Mouse (Mus musculus) C2C12 (cell line): ENCODE measurements at regions not wholly inside any gene's neighbourhood (a gene's known extent, or its start where the extent isn't known, plus 50 kb on each side); places are given as distances from the start of the nearest gene placed in this dataset.

Experiments used
- H3K27me3 ChIP-seq: one replicate; pipeline ENCODE4 v1.6.1; 2011; ENCODE audit not compliant: control insufficient read depth, insufficient read depth, insufficient read length
- H3K36me3 ChIP-seq: one replicate; pipeline ENCODE4 v1.6.1; 2011; ENCODE audit not compliant: control insufficient read depth, insufficient read depth
- H3K4me3 ChIP-seq: one replicate; pipeline ENCODE4 v1.5.1; 2011; ENCODE audit warnings: mild to moderate bottlenecking, control low read depth; ENCODE audit not compliant: poor library complexity, insufficient read depth, severe bottlenecking
- H3K79me2 ChIP-seq: one replicate; pipeline ENCODE4 v1.6.1; 2011; ENCODE audit not compliant: control insufficient read depth, insufficient read depth
- H3K79me3 ChIP-seq: one replicate; pipeline ENCODE4 v1.6.1; 2011; ENCODE audit warnings: low read depth, control low read depth
- H3ac ChIP-seq: one replicate; pipeline ENCODE3; 2011; ENCODE audit warnings: low read depth; ENCODE audit not compliant: control insufficient read depth, insufficient read length
- CEBPB ChIP-seq: IDR thresholded peaks from one replicate; pipeline ENCODE4 v1.6.1; 2011; ENCODE audit warnings: low read depth, mild to moderate bottlenecking, control low read depth, moderate library complexity
- CTCF ChIP-seq: IDR thresholded peaks from one replicate; pipeline ENCODE4 v1.5.1; 2011; ENCODE audit not compliant: control insufficient read depth, insufficient read depth, insufficient read length
- FOSL1 ChIP-seq: IDR thresholded peaks from one replicate; pipeline ENCODE4 v1.8.0; 2011; ENCODE audit warnings: mild to moderate bottlenecking, low read length; ENCODE audit not compliant: poor library complexity, insufficient read depth, severe bottlenecking
- MAX ChIP-seq: IDR thresholded peaks from one replicate; pipeline ENCODE4 v1.6.1; 2011; ENCODE audit warnings: mild to moderate bottlenecking, control low read depth
- MYOD1 ChIP-seq: IDR thresholded peaks from one replicate; pipeline ENCODE4 v1.6.1; 2011; ENCODE audit warnings: low read depth; ENCODE audit not compliant: control insufficient read depth, insufficient read length
- MYOG ChIP-seq: IDR thresholded peaks from one replicate; pipeline ENCODE4 v1.6.1; 2011; ENCODE audit not compliant: control insufficient read depth, insufficient read length; ENCODE audit errors: extremely low read depth
- USF1 ChIP-seq: IDR thresholded peaks from one replicate; pipeline ENCODE4 v1.6.1; 2011; ENCODE audit warnings: low read depth, mild to moderate bottlenecking, control low read depth, moderate library complexity

- H3K79me3 ChIP-seq = no peaks in the 10 kb centered on the region
- H3K36me3 ChIP-seq = no peaks in the 10 kb centered on the region
- no peaks in the 10 kb centered on the region for H3K27me3 ChIP-seq
- H3ac ChIP-seq = no peak overlapping the region
- no peak overlapping the region for H3K4me3 ChIP-seq
- no peak for TF ChIP-seq MYOD1
- no peak for TF ChIP-seq CTCF
- no peak for TF ChIP-seq CEBPB
- no peak for TF ChIP-seq FOSL1
- no peak for TF ChIP-seq USF1
- TF ChIP-seq MAX = no peak
- TF ChIP-seq MYOG = no peak
- no peaks in the 10 kb centered on the region for H3K79me2 ChIP-seq
Observed at GRCm38 (mm10) chr4:9057676-9058075, 818.8 kb upstream of the Car8 start.

GRCm38 (mm10) chr4:9057113-9057512 is 818.3 kb upstream of the Car8 start:
- H3K79me3 ChIP-seq = no peaks in the 10 kb centered on the region
- H3K79me2 ChIP-seq = no peaks in the 10 kb centered on the region
- H3K36me3 ChIP-seq = no peaks in the 10 kb centered on the region
- no peaks in the 10 kb centered on the region for H3K27me3 ChIP-seq
- H3ac ChIP-seq = no peak overlapping the region
- TF ChIP-seq CTCF (no peak), FOSL1 (no peak), MYOD1 (no peak), USF1 (no peak), CEBPB (no peak), MYOG (no peak), MAX (no peak)
- H3K4me3 ChIP-seq = no peak overlapping the region

- Histone ChIP-seq H3K27me3 (no peaks in the 10 kb centered on the region), H3ac (no peak overlapping the region), H3K79me2 (no peaks in the 10 kb centered on the region), H3K4me3 (no peak overlapping the region), H3K79me3 (no peaks in the 10 kb centered on the region), H3K36me3 (no peaks in the 10 kb centered on the region)
- no peak for TF ChIP-seq MYOG
- TF ChIP-seq CTCF = no peak
- no peak for TF ChIP-seq MYOD1
- TF ChIP-seq MAX = no peak
- no peak for TF ChIP-seq FOSL1
- no peak for TF ChIP-seq CEBPB
- no peak for TF ChIP-seq USF1
Observed at GRCm38 (mm10) chr4:9055876-9056275, 817.0 kb upstream of the Car8 start.

GRCm38 (mm10) chr4:9055266-9055820 is 816.5 kb upstream of the Car8 start:
- Histone ChIP-seq H3K27me3 (no peaks in the 10 kb centered on the region), H3K79me2 (no peaks in the 10 kb centered on the region), H3K4me3 (no peak overlapping the region), H3ac (no peak overlapping the region), H3K79me3 (no peaks in the 10 kb centered on the region), H3K36me3 (no peaks in the 10 kb centered on the region)
- TF ChIP-seq MAX (no peak), CTCF (no peak), MYOD1 (no peak), USF1 (no peak), CEBPB (no peak), FOSL1 (no peak)

- Histone ChIP-seq H3K4me3 (no peak overlapping the region), H3K79me2 (no peaks in the 10 kb centered on the region), H3ac (no peak overlapping the region), H3K79me3 (no peaks in the 10 kb centered on the region), H3K36me3 (no peaks in the 10 kb centered on the region), H3K27me3 (no peaks in the 10 kb centered on the region)
- TF ChIP-seq MYOG = no peak
- TF ChIP-seq MAX = no peak
- no peak for TF ChIP-seq FOSL1
- no peak for TF ChIP-seq USF1
- no peak for TF ChIP-seq CTCF
- TF ChIP-seq MYOD1 = no peak
- no peak for TF ChIP-seq CEBPB
Observed at GRCm38 (mm10) chr4:9048817-9049216, 810.0 kb upstream of the Car8 start.

- Histone ChIP-seq H3ac (no peak overlapping the region), H3K79me2 (no peaks in the 10 kb centered on the region), H3K36me3 (no peaks in the 10 kb centered on the region), H3K4me3 (no peak overlapping the region), H3K79me3 (no peaks in the 10 kb centered on the region), H3K27me3 (no peaks in the 10 kb centered on the region)
- TF ChIP-seq MYOG (no peak), CEBPB (no peak), USF1 (no peak), CTCF (no peak), MYOD1 (no peak), MAX (no peak), FOSL1 (no peak)
Observed at GRCm38 (mm10) chr4:9047151-9047550, 808.3 kb upstream of the Car8 start.
